ENCODE assay signal across 8 mouse cellular contexts in genomic region chr6:122764446-122765297, GRCm38 (mm10). TPM values are rescaled to one million over a fixed set of nuclear protein-coding genes. Genes with fewer than 3 reads are reported as not detected.
DNase-seq lines count a peak whose midpoint lies in the region; ATAC-seq and TF ChIP-seq lines count a peak whose summit lies in the region.

No protein-coding gene starts in this region.

- peaks cover 5% of the 10 kb centered on the region; the same call in 1 of the 2 replicates for H3K27me3 ChIP-seq in embryonic facial prominence, embryonic 12.5 days
- H3K27me3 ChIP-seq in midbrain, embryonic 14.5 days (ENCODE audit: control insufficient read depth, insufficient read depth, low read length): peaks cover 3% of the 10 kb centered on the region; the same call in 1 of the 2 replicates
- H3K27me3 ChIP-seq in stomach, postnatal 0 days (ENCODE audit: control insufficient read depth, insufficient read depth, low read length): no peaks in the 10 kb centered on the region

- peak overlapping the region; percentile 44 for H3K9ac ChIP-seq in embryonic facial prominence, embryonic 12.5 days
- H3K9ac ChIP-seq in midbrain, embryonic 14.5 days (replicated peaks; ENCODE audit: low read length): peak overlapping the region; percentile 82
- H3K9ac ChIP-seq in stomach, postnatal 0 days (ENCODE audit: low read length): peak overlapping the region; percentile 23; the same call in 1 of the 2 replicates

- H3K36me3 ChIP-seq in embryonic facial prominence, embryonic 12.5 days: no peaks in the 10 kb centered on the region
- H3K36me3 ChIP-seq in midbrain, embryonic 14.5 days (ENCODE audit: control insufficient read depth, insufficient read depth, low read length): no peaks in the 10 kb centered on the region
- no peaks in the 10 kb centered on the region for H3K36me3 ChIP-seq in stomach, postnatal 0 days (ENCODE audit: control insufficient read depth, insufficient read depth, low read length)

- H3K27ac ChIP-seq in embryonic facial prominence, embryonic 12.5 days: no peak overlapping the region
- peak overlapping the region; percentile 96 for H3K27ac ChIP-seq in midbrain, embryonic 14.5 days (replicated peaks; ENCODE audit: low read depth, low read length)
- H3K27ac ChIP-seq in stomach, postnatal 0 days (replicated peaks): no peak overlapping the region

- peak overlapping the region; percentile 44 for H3K4me3 ChIP-seq in embryonic facial prominence, embryonic 12.5 days
- H3K4me3 ChIP-seq in midbrain, embryonic 14.5 days (replicated peaks; ENCODE audit: low read depth, low read length): peak overlapping the region; percentile 53
- peak overlapping the region; percentile 40 for H3K4me3 ChIP-seq in stomach, postnatal 0 days (ENCODE audit: low read depth, low read length)

- under 1% methylated on average over 56 of the region's 56 CpGs for WGBS in embryonic facial prominence, embryonic 12.5 days
- under 1% methylated on average over 56 of the region's 56 CpGs for WGBS in midbrain, embryonic 14.5 days
- under 1% methylated on average over 56 of the region's 56 CpGs for WGBS in stomach, postnatal 0 days

- peak; percentile 61 for ATAC-seq in embryonic facial prominence, embryonic 12.5 days (ENCODE audit: insufficient number of reproducible peaks, insufficient read depth, low FRiP score, low TSS enrichment)
- ATAC-seq in midbrain, embryonic 14.5 days (ENCODE audit: low FRiP score, low TSS enrichment): peak; percentile 90
- ATAC-seq in stomach, postnatal 0 days (ENCODE audit: low FRiP score, low TSS enrichment): peak; percentile 38

- peak; percentile 55 to 76 for DNase-seq in adrenal gland, adult (ENCODE audit: inconsistent age in 2 of 2, low spot score in 1 of 2)
- no peak for DNase-seq in adrenal gland, postnatal 4 days (ENCODE audit: low spot score in 2 of 2)
- DNase-seq in adrenal gland, postnatal 36 days: peak; percentile 42 to 65
- DNase-seq in heart, postnatal 36 days: peak; percentile 31 to 48
- peak; percentile 62 to 79 for DNase-seq in left cerebral cortex, adult 8-10 months (ENCODE audit: low spot score in 2 of 2)
- DNase-seq in midbrain, embryonic 14.5 days: peak; percentile 92
- DNase-seq in stomach, postnatal 0 days (ENCODE audit: low spot score): peak; percentile 49

- no peaks in the 10 kb centered on the region for H3K9me3 ChIP-seq in embryonic facial prominence, embryonic 12.5 days
- H3K9me3 ChIP-seq in midbrain, embryonic 14.5 days (ENCODE audit: control insufficient read depth, low read length): no peaks in the 10 kb centered on the region
- no peaks in the 10 kb centered on the region for H3K9me3 ChIP-seq in stomach, postnatal 0 days (ENCODE audit: control insufficient read depth, low read length)

- peaks cover 10% of the 10 kb centered on the region for H3K4me1 ChIP-seq in embryonic facial prominence, embryonic 12.5 days
- H3K4me1 ChIP-seq in midbrain, embryonic 14.5 days (ENCODE audit: control insufficient read depth, insufficient read depth, low read length): peaks cover 26% of the 10 kb centered on the region
- 0 out of 2 replicates have a peak, but pooled peaks cover 2% of the 10 kb centered on the region for H3K4me1 ChIP-seq in stomach, postnatal 0 days (replicated peaks; ENCODE audit: control insufficient read depth, insufficient read depth)

- intact Hi-C loops in heart, postnatal 36 days (cut with DNase I): no loop called here

- no peak for TF ChIP-seq EP300 in stomach, postnatal 0 days (optimal IDR thresholded peaks at IDR 0.05)

- H3K4me2 ChIP-seq in embryonic facial prominence, embryonic 12.5 days (replicated peaks): peak overlapping the region; percentile 71
- H3K4me2 ChIP-seq in midbrain, embryonic 14.5 days (ENCODE audit: low read length): peak overlapping the region; percentile 78
- peak overlapping the region; percentile 70 for H3K4me2 ChIP-seq in stomach, postnatal 0 days (replicated peaks; ENCODE audit: low read depth)

- TF ChIP-seq CTCF in stomach, postnatal 0 days (IDR thresholded peaks at IDR 0.05; ENCODE audit: low read depth): no peak

RNA-seq across cellular contexts. Expression of gene Slc2a3, which starts 36.8 kb away (rescaled TPM):
- total RNA-seq in adrenal gland, postnatal 4 days (2021): 10 to 100 TPM; 17.4 to 17.8 TPM
- total RNA-seq in adrenal gland, postnatal 36 days (2021): 1 to 10 TPM; 5.8 to 9.6 TPM
- polyA plus RNA-seq in embryonic facial prominence, embryonic 12.5 days (2016; fragmentation: Nextera tagmentation; extraction: Ambion mirVana): 31.5 and 32.7 TPM in 2 replicates
- 1 to 10 TPM; 1.6 to 2.0 TPM for total RNA-seq in heart, postnatal 36 days (2021)
- total RNA-seq in left cerebral cortex, adult 8-10 months (2022): 100 to 1,000 TPM in 3 of 4 experiments, 10 to 100 TPM in 1; 95.5 to 112 (median 107) TPM
- 21.7 and 28.4 TPM in 2 replicates for polyA plus RNA-seq in midbrain, embryonic 14.5 days (2014; fragmentation: Nextera tagmentation; extraction: Ambion mirVana)
- polyA plus RNA-seq in stomach, postnatal 0 days (2015; fragmentation: Nextera tagmentation; extraction: Ambion mirVana): 3.3 and 4.0 TPM in 2 replicates

RNA-seq across cellular contexts. Expression of gene Foxj2, which starts 55.0 kb away (rescaled TPM):
- total RNA-seq in adrenal gland, postnatal 4 days (2021): 10 to 100 TPM; 21.3 to 22.1 TPM
- 10 to 100 TPM; 18.5 to 19.6 TPM for total RNA-seq in adrenal gland, postnatal 36 days (2021)
- polyA plus RNA-seq in embryonic facial prominence, embryonic 12.5 days (2016; fragmentation: Nextera tagmentation; extraction: Ambion mirVana): 6.7 TPM in 2 replicates
- 10 to 100 TPM; 33.4 to 34.7 TPM for total RNA-seq in heart, postnatal 36 days (2021)
- 10 to 100 TPM; 27.5 to 28.4 (median 28.0) TPM for total RNA-seq in left cerebral cortex, adult 8-10 months (2022)
- 9.0 and 10.1 TPM in 2 replicates for polyA plus RNA-seq in midbrain, embryonic 14.5 days (2014; fragmentation: Nextera tagmentation; extraction: Ambion mirVana)
- polyA plus RNA-seq in stomach, postnatal 0 days (2015; fragmentation: Nextera tagmentation; extraction: Ambion mirVana): 3.0 and 3.5 TPM in 2 replicates

RNA-seq across cellular contexts. Expression of gene Nanog, which starts 57.4 kb away (rescaled TPM):
- not detected for total RNA-seq in adrenal gland, postnatal 4 days (2021)
- total RNA-seq in adrenal gland, postnatal 36 days (2021): not detected
- polyA plus RNA-seq in embryonic facial prominence, embryonic 12.5 days (2016; fragmentation: Nextera tagmentation; extraction: Ambion mirVana): 0.33 and 0.59 TPM in 2 replicates
- not detected for total RNA-seq in heart, postnatal 36 days (2021)
- not detected for total RNA-seq in left cerebral cortex, adult 8-10 months (2022)
- 0.11 TPM in 1 of 2 replicates, not detected in the other for polyA plus RNA-seq in midbrain, embryonic 14.5 days (2014; fragmentation: Nextera tagmentation; extraction: Ambion mirVana)
- polyA plus RNA-seq in stomach, postnatal 0 days (2015; fragmentation: Nextera tagmentation; extraction: Ambion mirVana): 0.06 and 0.07 TPM in 2 replicates

Comparison
In these comparisons a context has a peak if more than half of its experiments do, and no peak if none do; other contexts are left out.
1. DNase-seq: peak in adrenal gland, adult (2 of 2), adrenal gland, postnatal 36 days (2 of 2), heart, postnatal 36 days (2 of 2), left cerebral cortex, adult 8-10 months (2 of 2), midbrain, embryonic 14.5 days (single experiment) and stomach, postnatal 0 days (single experiment); none in adrenal gland, postnatal 4 days (0 of 2).
2. ATAC-seq: peak in every context shown above with its lines; median percentile 90 in midbrain, embryonic 14.5 days; 61 in embryonic facial prominence, embryonic 12.5 days; 38 in stomach, postnatal 0 days.
3. H3K9ac ChIP-seq: peak in every context shown above with its lines; median percentile 82 in midbrain, embryonic 14.5 days; 44 in embryonic facial prominence, embryonic 12.5 days; 23 in stomach, postnatal 0 days.
4. RNA of gene Slc2a3, which starts 36.8 kb away (total RNA-seq): 95.5 to 112 TPM in left cerebral cortex, adult 8-10 months; 17.4 to 17.8 TPM in adrenal gland, postnatal 4 days, 5.8 to 9.6 TPM in adrenal gland, postnatal 36 days and 1.6 to 2.0 TPM in heart, postnatal 36 days; every median in the first group is over 4 times any median in the second.
5. Peak in every context shown above with its lines, with median percentiles within 50 percentile points of each other: H3K4me2 ChIP-seq and H3K4me3 ChIP-seq.